Mouse (Mus musculus) cerebellum, adult 2 months (tissue): ENCODE measurements around the gene Gpam.

ENCODE experiments used
- CTCF ChIP-seq: fragments of 200-500 bp; IDR thresholded peaks from 2 replicates; pipeline ENCODE4 v1.5.1; 2011; ENCODE audit warnings: low read depth, mild to moderate bottlenecking, control low read depth, low read length, moderate library complexity, borderline replicate concordance; ENCODE audit not compliant: insufficient read depth
- POLR2A ChIP-seq: fragments of 200-500 bp; IDR thresholded peaks from 2 replicates; pipeline ENCODE4 v1.6.1; 2011; ENCODE audit warnings: low read length, control low read depth, borderline replicate concordance; ENCODE audit not compliant: insufficient read depth

- no peak for TF ChIP-seq CTCF
- no peak for TF ChIP-seq POLR2A
Observed at GRCm38 (mm10) chr19:55149646-55150045, 22.6 kb upstream of the Gpam start.
